ENCODE assay signal across 21 mouse cellular contexts in the genomic region with DNA sequence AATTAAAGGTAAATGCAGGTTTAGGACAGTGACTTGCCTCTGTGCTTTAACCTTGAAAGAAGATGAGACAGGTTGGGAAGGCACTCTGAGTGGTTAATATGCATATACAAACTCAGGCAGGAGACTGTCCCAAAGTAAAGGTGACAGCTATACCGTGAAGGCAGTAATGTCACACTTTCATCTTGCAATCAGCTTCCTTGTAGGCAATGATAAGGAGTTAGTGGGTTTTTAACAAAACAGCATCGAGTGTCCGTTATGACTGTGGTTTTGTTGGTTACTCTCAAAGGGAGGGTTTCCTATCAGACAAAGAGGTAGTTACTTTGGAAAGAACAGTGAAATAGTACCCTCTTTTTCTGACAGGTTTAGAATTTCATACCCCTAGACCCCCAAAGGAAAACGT. TPM values are rescaled to one million over a fixed set of nuclear protein-coding genes. Genes with fewer than 3 reads are reported as not detected.
A peak's percentile ranks its signal among the peaks of the same experiment; 100 is the strongest.
DNase-seq lines count a peak whose midpoint lies in the region; ATAC-seq and TF ChIP-seq lines count a peak whose summit lies in the region.
"Had no signal": no experiment of that assay in that cellular context is flagged by ENCODE, and none has a peak within 500 bp of the region (broad histone marks: within the 10 kb centered on the region; RNA-seq: fewer than 3 reads in every experiment).

No protein-coding gene starts in this region.

- no peak for DNase-seq in liver, embryonic 11.5 days (ENCODE audit: low spot score)
- DNase-seq in liver, result no peak
- DNase-seq in liver, postnatal 0 days, result no peak
- DNase-seq in kidney, postnatal 36 days, result no peak
- DNase-seq in kidney, postnatal 10 days, result no peak
- DNase-seq: adrenal gland, postnatal 14 days; cerebellum, adult 18-20 months; cerebellum, postnatal 14 days; gastrocnemius, postnatal 14 days; heart, adult 11 months; heart, postnatal 36 days had no signal

- no peak overlapping the region for H3K4me3 ChIP-seq in liver, embryonic 11.5 days (ENCODE audit: low read depth, low read length)
- no peak overlapping the region for H3K4me3 ChIP-seq in liver, postnatal 0 days (ENCODE audit: low read depth, low read length)
- H3K4me3 ChIP-seq: embryonic facial prominence, embryonic 12.5 days; forebrain, embryonic 12.5 days; heart, embryonic 13.5 days; hindbrain, embryonic 12.5 days had no signal

- TF ChIP-seq EP300 in liver, postnatal 0 days (IDR thresholded peaks at IDR 0.05; ENCODE audit: low read depth), result peak; percentile 55; the same call in 1 of the 2 replicates

- ATAC-seq in liver, embryonic 11.5 days (replicated peaks; ENCODE audit: low FRiP score), result 0 out of 2 replicates have a peak, but pooled peaks have one; percentile 24
- ATAC-seq in hematopoietic stem cell, adult 5-6 weeks (replicated peaks in 1 of 2; ENCODE audit: insufficient read depth in 1 of 2, low FRiP score in 2 of 2, low TSS enrichment in 1 of 2, low read depth in 1 of 2, poor library complexity in 2 of 2, severe bottlenecking in 2 of 2), result peak; percentile 68 to 69
- no peak for ATAC-seq in liver, postnatal 0 days
- ATAC-seq in frontal cortex, adult (ENCODE audit: low TSS enrichment), result no peak
- ATAC-seq in erythroblast, adult 5-6 weeks (replicated peaks; ENCODE audit: low FRiP score, poor library complexity, severe bottlenecking), result no peak
- ATAC-seq: forebrain, embryonic 16.5 days; hindbrain, embryonic 16.5 days; inflammation-experienced regulatory T-cells, adult 6 months had no signal

- H3K36me3 ChIP-seq in liver, embryonic 11.5 days (ENCODE audit: control insufficient read depth, insufficient read depth, low read length), result no peaks in the 10 kb centered on the region
- H3K36me3 ChIP-seq in liver, postnatal 0 days (replicated peaks; ENCODE audit: insufficient read depth, low read length), result no peaks in the 10 kb centered on the region
- H3K36me3 ChIP-seq: embryonic facial prominence, embryonic 12.5 days; forebrain, embryonic 12.5 days; heart, embryonic 13.5 days; hindbrain, embryonic 12.5 days had no signal

- H3K27ac ChIP-seq in liver, embryonic 11.5 days (ENCODE audit: low read depth, low read length), result peak overlapping the region; percentile 56; the same call in 1 of the 2 replicates
- no peak overlapping the region for H3K27ac ChIP-seq in liver, postnatal 0 days (ENCODE audit: low read depth)
- H3K27ac ChIP-seq: embryonic facial prominence, embryonic 12.5 days; forebrain, embryonic 12.5 days; heart, embryonic 13.5 days; hindbrain, embryonic 12.5 days had no signal

- peak overlapping the region; percentile 17; the same call in 1 of the 2 replicates for H3K4me2 ChIP-seq in liver, embryonic 11.5 days
- no peak overlapping the region for H3K4me2 ChIP-seq in liver, postnatal 0 days (ENCODE audit: low read depth, low read length)
- H3K4me2 ChIP-seq: embryonic facial prominence, embryonic 12.5 days; forebrain, embryonic 12.5 days; heart, embryonic 13.5 days; hindbrain, embryonic 12.5 days had no signal

- no peak overlapping the region for H3K9ac ChIP-seq in liver, embryonic 11.5 days (ENCODE audit: low read depth, low read length)
- H3K9ac ChIP-seq in liver, postnatal 0 days (replicated peaks), result no peak overlapping the region
- H3K9ac ChIP-seq: embryonic facial prominence, embryonic 12.5 days; forebrain, embryonic 12.5 days; heart, embryonic 13.5 days; hindbrain, embryonic 12.5 days had no signal

- no peaks in the 10 kb centered on the region for H3K27me3 ChIP-seq in liver, embryonic 11.5 days (replicated peaks; ENCODE audit: control insufficient read depth, insufficient read depth, low read length)
- no peaks in the 10 kb centered on the region for H3K27me3 ChIP-seq in liver, postnatal 0 days (ENCODE audit: insufficient read depth, low read length)
- H3K27me3 ChIP-seq: embryonic facial prominence, embryonic 12.5 days; forebrain, embryonic 12.5 days; heart, embryonic 13.5 days; hindbrain, embryonic 12.5 days had no signal

- H3K4me1 ChIP-seq in liver, embryonic 11.5 days (replicated peaks; ENCODE audit: control insufficient read depth, insufficient read depth, low read length), result 0 out of 2 replicates have a peak, but pooled peaks cover 3% of the 10 kb centered on the region
- no peaks in the 10 kb centered on the region for H3K4me1 ChIP-seq in liver, postnatal 0 days (ENCODE audit: insufficient read depth)
- H3K4me1 ChIP-seq: embryonic facial prominence, embryonic 12.5 days; forebrain, embryonic 12.5 days; hindbrain, embryonic 12.5 days had no signal

- 29% methylated on average over 4 of the region's 4 CpGs for WGBS in liver, embryonic 11.5 days
- WGBS in liver, postnatal 0 days (ENCODE audit: insufficient replicate concordance), result 31% methylated on average over 4 of the region's 4 CpGs

- no peaks in the 10 kb centered on the region for H3K9me3 ChIP-seq in liver, embryonic 11.5 days (ENCODE audit: control insufficient read depth, low read length)
- H3K9me3 ChIP-seq in liver, postnatal 0 days (ENCODE audit: low read length), result no peaks in the 10 kb centered on the region
- H3K9me3 ChIP-seq: embryonic facial prominence, embryonic 12.5 days; forebrain, embryonic 12.5 days; heart, embryonic 13.5 days; hindbrain, embryonic 12.5 days had no signal

- TF ChIP-seq CTCF in liver, postnatal 0 days (IDR thresholded peaks at IDR 0.05; ENCODE audit: low read depth), result no peak

RNA-seq across cellular contexts. Expression of a gene that starts 22.9 kb away (rescaled TPM):
- polyA plus RNA-seq in liver, embryonic 11.5 days (2014; fragmentation: Nextera tagmentation; extraction: Ambion mirVana), result 0.58 and 1.2 TPM in 2 replicates
- 0.79 TPM in 1 of 2 replicates, not detected in the other for total RNA-seq in hematopoietic stem cell, adult 5-6 weeks (2017)
- 0.34 and 0.39 TPM in 2 replicates for polyA plus RNA-seq in liver, postnatal 0 days (2015; fragmentation: Nextera tagmentation; extraction: Ambion mirVana)
- not detected in 2 replicates for total RNA-seq in erythroblast, adult 5-6 weeks (2015; ENCODE audit: low replicate concordance)
- total RNA-seq in erythroblast, adult 5-6 weeks (2017; ENCODE audit: low replicate concordance), result not detected in 2 replicates

RNA-seq across cellular contexts. Expression of a gene that starts 38.1 kb away (rescaled TPM):
- 1.4 and 1.9 TPM in 2 replicates for polyA plus RNA-seq in liver, embryonic 11.5 days (2014; fragmentation: Nextera tagmentation; extraction: Ambion mirVana)
- total RNA-seq in hematopoietic stem cell, adult 5-6 weeks (2017), result 8.0 and 12.8 TPM in 2 replicates
- polyA plus RNA-seq in liver, postnatal 0 days (2015; fragmentation: Nextera tagmentation; extraction: Ambion mirVana), result 0.18 and 0.21 TPM in 2 replicates
- 1.9 TPM in 1 of 2 replicates, not detected in the other for total RNA-seq in erythroblast, adult 5-6 weeks (2015; ENCODE audit: low replicate concordance)
- 0.14 and 1.3 TPM in 2 replicates for total RNA-seq in erythroblast, adult 5-6 weeks (2017; ENCODE audit: low replicate concordance)

Comparison
In these comparisons a context has a peak if more than half of its experiments do, and no peak if none do; other contexts are left out.
1. ATAC-seq: peak in liver, embryonic 11.5 days (single experiment) and hematopoietic stem cell, adult 5-6 weeks (2 of 2); none in liver, postnatal 0 days (single experiment), frontal cortex, adult (single experiment) and erythroblast, adult 5-6 weeks (single experiment).